Mouse (Mus musculus): ENCODE results near the gene Tlx2. TPM values are rescaled to one million over a fixed set of nuclear protein-coding genes. Genes with fewer than 3 reads are reported as not detected.

The Tlx2 gene
- polyA plus RNA-seq, 1 experiment from 2014 or later = 1.9 TPM

DNA sequence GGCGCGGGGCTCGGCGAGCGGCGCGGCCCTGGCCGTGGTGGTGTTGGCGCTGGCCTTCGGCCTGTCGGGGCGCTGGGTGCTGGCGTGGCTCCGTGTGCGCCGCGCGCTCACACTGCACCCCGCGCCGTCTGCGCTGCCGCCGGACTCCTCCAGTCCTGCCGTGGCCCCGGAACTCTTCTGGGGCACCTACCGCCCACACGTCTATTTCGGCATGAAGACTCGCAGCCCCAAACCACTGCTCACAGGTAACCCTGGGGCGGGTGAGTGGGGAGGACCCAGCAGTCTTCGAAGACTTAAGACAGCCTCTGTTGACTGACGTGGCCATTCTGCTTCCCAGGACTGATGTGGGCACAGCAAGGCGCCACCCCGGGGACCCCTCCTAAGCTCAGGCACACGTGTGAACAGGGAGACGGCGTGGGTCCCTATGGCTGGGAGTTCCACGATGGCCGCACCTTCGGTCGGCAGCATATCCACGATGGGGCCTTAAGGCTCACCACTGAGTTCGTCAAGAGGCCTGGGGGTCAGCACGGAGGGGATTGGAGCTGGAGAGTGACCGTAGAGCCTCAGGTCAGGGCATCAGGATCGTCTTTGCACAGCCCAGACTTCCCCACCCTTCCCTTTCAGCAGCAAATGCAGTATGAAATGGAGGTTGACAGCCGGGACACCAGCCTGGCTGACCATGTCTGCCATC lies 45.7 kb upstream of the Tlx2 start:
- Histone ChIP-seq H3K4me2 (ENCODE audit: low read length) (peak overlapping the region; percentile 85), H3K36me3 (ENCODE audit: control insufficient read depth, insufficient read depth, low read length) (peaks cover 43% of the 10 kb centered on the region), H3K9ac (ENCODE audit: low read length) (peak overlapping the region; percentile 84), H3K27ac (replicated peaks in 1 of 2; ENCODE audit: control insufficient read depth in 1 of 2, insufficient read depth in 1 of 2, low read depth in 2 of 2, low read length in 2 of 2) (peak overlapping the region in 1 of 2 experiments; percentile 70; a peak in 2 of 4 replicates), H3K27me3 (ENCODE audit: control insufficient read depth, insufficient read depth, low read length) (no peaks in the 10 kb centered on the region), H3K9me3 (ENCODE audit: control insufficient read depth, low read length) (no peaks in the 10 kb centered on the region), H3K4me3 (ENCODE audit: control insufficient read depth in 1 of 2, insufficient read depth in 1 of 2, low read depth in 1 of 2, low read length in 2 of 2) (peak overlapping the region; percentile 59 to 64), H3K4me1 (ENCODE audit: control insufficient read depth in 2 of 2, insufficient read depth in 2 of 2, low read length in 2 of 2) (peaks cover 14 to 34% of the 10 kb centered on the region in 2 experiments)
- peak; percentile 51; the same call in 1 of the 2 replicates for ATAC-seq (ENCODE audit: insufficient number of reproducible peaks, insufficient read depth, low FRiP score, low read depth)
- WGBS = 2% methylated on average over 47 of the region's 48 CpGs

DNA sequence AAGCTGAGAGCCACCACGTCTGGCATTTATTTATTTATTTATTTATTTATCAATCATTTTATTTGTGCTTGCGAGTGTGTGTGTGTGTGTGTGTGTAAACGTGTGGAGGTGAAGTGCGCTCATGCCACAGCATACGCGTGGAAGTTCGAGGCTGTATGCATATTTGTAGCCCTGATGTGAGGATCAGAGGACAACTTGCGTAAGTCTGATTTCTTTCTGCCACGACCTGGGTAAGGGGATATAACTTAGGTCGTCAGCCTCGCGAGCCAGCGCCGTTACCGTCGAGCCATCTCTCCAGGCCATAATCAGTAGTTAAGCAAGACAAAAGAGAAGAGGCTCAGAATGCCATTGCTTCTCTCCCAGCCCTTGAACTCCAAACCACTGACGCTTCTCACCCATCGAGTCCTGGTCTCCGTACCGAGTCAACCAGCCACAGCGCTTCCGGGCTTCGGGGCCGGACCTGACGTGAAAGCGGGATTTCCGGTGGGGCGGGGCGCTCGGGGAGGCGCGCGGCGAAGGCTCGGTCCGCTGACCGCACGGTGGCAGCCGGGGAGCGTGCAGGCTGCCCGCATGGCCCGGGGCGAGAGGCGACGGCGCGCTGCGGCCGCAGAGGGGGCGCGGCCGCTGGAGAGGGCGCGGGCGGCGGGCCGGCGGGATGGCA lies 45.0 kb upstream of the Tlx2 start, which contains the start of gene Mogs:
Mogs (plus strand) TSS at position 486 of the 661 bp plus-strand sequence.
- H3K36me3 ChIP-seq (ENCODE audit: control insufficient read depth, insufficient read depth, low read length) = peaks cover 49% of the 10 kb centered on the region
- ATAC-seq (ENCODE audit: insufficient number of reproducible peaks, insufficient read depth, low FRiP score, low read depth) = peak; percentile 87
- H3K4me3 ChIP-seq (ENCODE audit: control insufficient read depth in 1 of 2, insufficient read depth in 1 of 2, low read depth in 1 of 2, low read length in 2 of 2) = peak within 1 kb of the TSS; percentile 59 to 64
- 1% methylated on average over 43 of the region's 58 CpGs for WGBS
- peak within 1 kb of the TSS; percentile 85 for H3K4me2 ChIP-seq (ENCODE audit: low read length)
- no peaks in the 10 kb centered on the region for H3K27me3 ChIP-seq (ENCODE audit: control insufficient read depth, insufficient read depth, low read length)
- H3K9ac ChIP-seq (ENCODE audit: low read length) = peak within 1 kb of the TSS; percentile 84
- H3K4me1 ChIP-seq (ENCODE audit: control insufficient read depth in 2 of 2, insufficient read depth in 2 of 2, low read length in 2 of 2) = peaks cover 9 to 28% of the 10 kb centered on the region in 2 experiments
- H3K9me3 ChIP-seq (ENCODE audit: control insufficient read depth, low read length) = no peaks in the 10 kb centered on the region
- peak within 1 kb of the TSS; percentile 53 to 70 for H3K27ac ChIP-seq (replicated peaks in 1 of 2; ENCODE audit: control insufficient read depth in 1 of 2, insufficient read depth in 1 of 2, low read depth in 2 of 2, low read length in 2 of 2)

DNA sequence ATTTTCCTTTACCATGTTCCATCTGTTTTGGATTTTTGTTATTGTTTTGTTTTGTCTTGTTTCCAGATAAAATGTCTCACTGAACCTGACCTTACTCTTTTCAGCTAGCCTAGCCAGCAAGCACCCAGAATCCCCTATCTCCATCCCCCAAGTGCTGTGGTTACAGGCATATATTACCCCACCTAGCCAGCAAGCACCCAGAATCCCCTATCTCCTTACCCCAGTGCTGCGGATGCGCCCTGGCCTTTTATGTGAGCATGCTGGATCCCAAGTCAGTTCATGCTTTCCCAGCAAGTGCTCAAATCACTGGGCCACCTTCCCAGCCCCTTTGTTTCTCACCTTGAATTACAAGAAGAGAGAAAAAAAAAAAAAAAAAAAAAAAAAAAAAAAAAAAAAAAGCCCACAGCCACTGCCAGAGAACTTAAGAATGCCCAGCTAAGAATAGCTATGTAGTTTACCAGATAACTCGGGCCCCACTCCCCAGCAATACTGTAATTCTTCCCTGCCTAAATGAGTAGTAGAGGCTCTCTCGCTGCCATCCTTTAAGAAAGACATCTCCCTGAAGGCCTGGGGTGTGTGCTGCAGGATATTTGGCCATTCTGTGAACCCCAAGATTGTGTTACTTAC lies 41.5 kb upstream of the Tlx2 start:
- H3K4me1 ChIP-seq (ENCODE audit: control insufficient read depth in 2 of 2, insufficient read depth in 2 of 2, low read length in 2 of 2) = peaks cover 8 to 36% of the 10 kb centered on the region in 2 experiments
- H3K27ac ChIP-seq (replicated peaks in 1 of 2; ENCODE audit: control insufficient read depth in 1 of 2, insufficient read depth in 1 of 2, low read depth in 2 of 2, low read length in 2 of 2) = peak overlapping the region in 1 of 2 experiments; percentile 34; a peak in 1 of 4 replicates
- no peaks in the 10 kb centered on the region for H3K27me3 ChIP-seq (ENCODE audit: control insufficient read depth, insufficient read depth, low read length)
- 62% methylated on average over 4 of the region's 4 CpGs for WGBS
- ATAC-seq (ENCODE audit: insufficient number of reproducible peaks, insufficient read depth, low FRiP score, low read depth) = no peak
- no peaks in the 10 kb centered on the region for H3K9me3 ChIP-seq (ENCODE audit: control insufficient read depth, low read length)
- peaks cover 24% of the 10 kb centered on the region for H3K36me3 ChIP-seq (ENCODE audit: control insufficient read depth, insufficient read depth, low read length)
- H3K4me2 ChIP-seq (ENCODE audit: low read length) = peak overlapping the region; percentile 17; the same call in 1 of the 2 replicates
- H3K9ac ChIP-seq (ENCODE audit: low read length) = peak overlapping the region; percentile 39; the same call in 1 of the 2 replicates
- H3K4me3 ChIP-seq (ENCODE audit: control insufficient read depth in 1 of 2, insufficient read depth in 1 of 2, low read depth in 1 of 2, low read length in 2 of 2) = no peak overlapping the region

DNA sequence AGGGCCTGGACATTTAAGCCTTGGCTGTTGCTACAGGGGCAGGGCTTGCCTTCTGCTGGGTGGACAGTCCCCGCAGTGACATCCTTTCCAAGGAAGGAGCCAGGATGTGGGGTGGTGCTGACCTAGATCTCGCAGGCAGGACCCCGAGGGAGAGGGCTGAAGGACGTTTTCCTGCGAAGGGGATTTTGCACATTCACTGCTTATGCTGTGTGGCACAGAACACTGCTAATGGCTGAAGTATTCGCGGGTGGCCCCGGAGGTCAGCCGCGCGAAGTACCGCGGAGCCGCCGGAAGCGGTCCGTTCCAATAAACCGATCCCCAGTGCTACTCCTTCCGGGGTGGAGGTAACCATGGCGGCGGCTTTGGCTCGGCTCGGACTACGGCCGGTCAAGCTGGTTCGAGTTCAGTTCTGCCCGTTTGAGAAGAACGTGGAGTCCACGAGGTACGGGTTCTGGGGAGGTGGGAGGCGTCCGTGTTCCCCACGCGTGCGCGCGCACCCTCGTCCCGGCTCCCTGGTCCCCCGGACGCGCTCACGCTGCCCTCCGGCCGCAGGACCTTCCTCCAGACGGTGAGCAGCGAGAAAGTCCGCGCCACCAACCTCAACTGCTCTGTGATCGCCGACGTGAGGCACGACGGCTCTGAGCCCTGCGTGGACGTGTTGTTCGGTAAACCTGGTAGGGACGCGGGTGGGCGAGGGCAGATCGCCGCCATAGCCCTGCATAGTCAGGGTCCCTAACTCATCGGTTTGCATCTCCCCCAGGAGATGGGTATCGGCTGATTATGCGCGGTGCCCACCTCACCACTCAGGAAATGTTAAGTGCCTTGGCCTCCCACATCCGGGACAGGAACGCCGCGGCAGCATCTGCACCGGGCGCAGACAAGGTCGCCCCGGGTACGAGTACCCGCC lies 38.9 kb upstream of the Tlx2 start, which contains the start of gene Mrpl53:
Mrpl53 (plus strand) TSS at position 279 of the 907 bp plus-strand sequence.
- ATAC-seq (ENCODE audit: insufficient number of reproducible peaks, insufficient read depth, low FRiP score, low read depth) = peak; percentile 71
- Histone ChIP-seq H3K4me3 (ENCODE audit: control insufficient read depth in 1 of 2, insufficient read depth in 1 of 2, low read depth in 1 of 2, low read length in 2 of 2) (peak within 1 kb of the TSS; percentile 63 to 73), H3K36me3 (ENCODE audit: control insufficient read depth, insufficient read depth, low read length) (peaks cover 26% of the 10 kb centered on the region), H3K27ac (replicated peaks in 1 of 2; ENCODE audit: control insufficient read depth in 1 of 2, insufficient read depth in 1 of 2, low read depth in 2 of 2, low read length in 2 of 2) (peak within 1 kb of the TSS; percentile 65 to 85), H3K9ac (ENCODE audit: low read length) (peak within 1 kb of the TSS; percentile 81), H3K9me3 (ENCODE audit: control insufficient read depth, low read length) (no peaks in the 10 kb centered on the region), H3K4me2 (ENCODE audit: low read length) (peak within 1 kb of the TSS; percentile 80), H3K27me3 (ENCODE audit: control insufficient read depth, insufficient read depth, low read length) (no peaks in the 10 kb centered on the region), H3K4me1 (ENCODE audit: control insufficient read depth in 2 of 2, insufficient read depth in 2 of 2, low read length in 2 of 2) (peaks cover 8 to 24% of the 10 kb centered on the region in 2 experiments)
- WGBS = under 1% methylated on average over 76 of the region's 76 CpGs

DNA sequence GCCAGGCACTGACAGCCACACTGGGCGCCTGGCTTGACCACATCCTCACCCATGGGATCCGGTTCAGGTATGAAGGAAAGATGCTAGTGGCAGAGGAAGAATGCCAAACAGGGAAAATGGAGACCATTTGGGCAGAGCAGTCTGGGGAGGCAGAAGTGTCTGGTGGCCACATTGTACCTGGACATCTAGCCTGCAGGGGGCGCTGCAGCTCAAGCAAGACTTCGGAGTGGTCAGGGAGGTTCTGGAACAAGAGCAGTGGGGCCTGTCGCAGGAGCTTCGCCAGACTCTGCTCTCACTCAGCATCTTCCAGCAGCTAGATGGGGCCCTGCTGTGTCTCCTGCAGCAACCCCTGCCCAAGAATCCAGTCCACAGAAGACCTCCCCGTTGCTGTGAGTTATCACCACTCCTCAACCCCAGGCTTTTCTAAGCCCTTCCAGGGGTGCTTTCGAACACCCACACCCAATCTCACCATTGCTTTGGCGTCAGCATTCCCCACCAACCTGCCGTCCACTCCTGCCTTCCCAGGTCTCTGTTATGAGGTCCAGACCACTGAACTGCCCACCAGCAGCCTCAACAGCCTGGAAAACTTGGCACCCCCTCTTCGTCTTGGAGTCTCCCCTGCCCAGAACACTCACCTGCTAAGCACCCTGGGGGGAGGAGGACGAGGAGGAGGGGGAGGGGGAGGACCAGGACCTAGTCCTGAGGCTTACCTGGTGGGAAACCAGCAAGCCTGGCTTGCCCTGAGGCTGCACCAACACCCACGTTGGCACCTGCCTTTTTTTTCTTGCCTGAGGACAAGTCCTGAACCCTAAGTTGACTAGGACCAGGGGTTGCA lies 37.7 kb upstream of the Tlx2 start:
- WGBS = 39% methylated on average over 13 of the region's 13 CpGs
- H3K4me3 ChIP-seq (ENCODE audit: control insufficient read depth in 1 of 2, insufficient read depth in 1 of 2, low read depth in 1 of 2, low read length in 2 of 2) = peak overlapping the region in 1 of 2 experiments; percentile 63; a peak in 2 of 4 replicates
- no peaks in the 10 kb centered on the region for H3K9me3 ChIP-seq (ENCODE audit: control insufficient read depth, low read length)
- H3K27ac ChIP-seq (replicated peaks in 1 of 2; ENCODE audit: control insufficient read depth in 1 of 2, insufficient read depth in 1 of 2, low read depth in 2 of 2, low read length in 2 of 2) = no peak overlapping the region
- H3K27me3 ChIP-seq (ENCODE audit: control insufficient read depth, insufficient read depth, low read length) = no peaks in the 10 kb centered on the region
- peaks cover 29% of the 10 kb centered on the region for H3K36me3 ChIP-seq (ENCODE audit: control insufficient read depth, insufficient read depth, low read length)
- H3K4me1 ChIP-seq (ENCODE audit: control insufficient read depth in 2 of 2, insufficient read depth in 2 of 2, low read length in 2 of 2) = peaks cover 13 to 32% of the 10 kb centered on the region in 2 experiments
- H3K9ac ChIP-seq (ENCODE audit: low read length) = peak overlapping the region; percentile 81
- peak overlapping the region; percentile 80 for H3K4me2 ChIP-seq (ENCODE audit: low read length)
- no peak for ATAC-seq (ENCODE audit: insufficient number of reproducible peaks, insufficient read depth, low FRiP score, low read depth)

DNA sequence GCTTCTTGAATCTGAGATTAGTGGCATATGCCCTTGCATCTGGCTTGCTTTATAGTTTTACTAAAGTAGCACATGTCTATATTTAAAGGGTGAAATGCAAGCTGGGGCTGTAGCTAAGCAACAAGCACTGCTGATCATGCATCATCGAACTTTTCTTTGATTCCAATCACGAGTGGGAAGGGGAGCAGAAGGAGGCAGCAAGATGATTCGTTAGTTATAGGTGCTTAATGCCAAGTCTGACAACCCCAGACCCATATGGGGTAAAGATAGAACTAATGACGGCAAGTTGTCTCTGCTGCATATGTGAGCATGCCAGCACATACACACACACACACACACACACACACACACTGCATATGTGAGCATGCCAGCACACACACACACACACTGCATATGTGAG lies 34.1 kb upstream of the Tlx2 start:
- Histone ChIP-seq H3K9ac (ENCODE audit: low read length) (no peak overlapping the region), H3K4me1 (ENCODE audit: control insufficient read depth in 2 of 2, insufficient read depth in 2 of 2, low read length in 2 of 2) (peaks cover 16 to 24% of the 10 kb centered on the region in 2 experiments), H3K4me2 (ENCODE audit: low read length) (no peak overlapping the region), H3K36me3 (ENCODE audit: control insufficient read depth, insufficient read depth, low read length) (peaks cover 12% of the 10 kb centered on the region), H3K27me3 (ENCODE audit: control insufficient read depth, insufficient read depth, low read length) (no peaks in the 10 kb centered on the region), H3K9me3 (ENCODE audit: control insufficient read depth, low read length) (no peaks in the 10 kb centered on the region), H3K4me3 (ENCODE audit: control insufficient read depth in 1 of 2, insufficient read depth in 1 of 2, low read depth in 1 of 2, low read length in 2 of 2) (no peak overlapping the region), H3K27ac (replicated peaks in 1 of 2; ENCODE audit: control insufficient read depth in 1 of 2, insufficient read depth in 1 of 2, low read depth in 2 of 2, low read length in 2 of 2) (no peak overlapping the region)
- WGBS = 74% methylated on average over 4 of the region's 4 CpGs
- no peak for ATAC-seq (ENCODE audit: insufficient number of reproducible peaks, insufficient read depth, low FRiP score, low read depth)
